Mouse (Mus musculus) left cerebral cortex, adult 9 months (tissue): ENCODE measurements at regions not wholly inside any gene's neighbourhood (a gene's known extent, or its start where the extent isn't known, plus 50 kb on each side); places are given as distances from the start of the nearest gene placed in this dataset.

ENCODE experiments used
- DNase-seq, 2 experiments: peaks; one replicate each; pipeline ENCODE4 v3.0.0; 2022; ENCODE audit warnings: low spot score in 2 of 2

- DNase-seq = no peak
Measured at GRCm38 (mm10) chr17:80891656-80892055, 52.8 kb upstream of the Tmem178 start.

GRCm38 (mm10) chr17:80889095-80889494, 55.3 kb upstream of the Tmem178 start:
- DNase-seq = no peak

- DNase-seq = no peak
Measured at GRCm38 (mm10) chr17:80887749-80888119, 56.7 kb upstream of the Tmem178 start.

- no peak for DNase-seq
Measured at GRCm38 (mm10) chr17:80887021-80887748, 57.2 kb upstream of the Tmem178 start.

- no peak for DNase-seq
Measured at GRCm38 (mm10) chr17:80886211-80886701, 58.2 kb upstream of the Tmem178 start.

- DNase-seq = no peak
Measured at GRCm38 (mm10) chr17:80885706-80886105, 58.7 kb upstream of the Tmem178 start.

- DNase-seq = no peak
Measured at GRCm38 (mm10) chr17:80884886-80885285, 59.5 kb upstream of the Tmem178 start.

GRCm38 (mm10) chr17:80882476-80882875, 62.0 kb upstream of the Tmem178 start:
- DNase-seq = no peak

GRCm38 (mm10) chr17:80880325-80880724, 64.1 kb upstream of the Tmem178 start:
- DNase-seq = no peak

- no peak for DNase-seq
Measured at GRCm38 (mm10) chr17:80875352-80876044, 68.9 kb upstream of the Tmem178 start.

GRCm38 (mm10) chr17:80870965-80871364, 73.5 kb upstream of the Tmem178 start:
- DNase-seq = no peak

GRCm38 (mm10) chr17:80862338-80862737, 82.1 kb upstream of the Tmem178 start:
- DNase-seq = no peak

- DNase-seq = no peak
Measured at GRCm38 (mm10) chr17:80846996-80847810, 97.2 kb upstream of the Tmem178 start.

- peak in 1 of 2 experiments; percentile 62 for DNase-seq
Measured at GRCm38 (mm10) chr17:80845349-80845748, 99.1 kb upstream of the Tmem178 start.

GRCm38 (mm10) chr17:80841903-80842302, 102.5 kb upstream of the Tmem178 start:
- DNase-seq = no peak

- no peak for DNase-seq
Measured at GRCm38 (mm10) chr17:80840896-80841295, 103.5 kb upstream of the Tmem178 start.

- no peak for DNase-seq
Measured at GRCm38 (mm10) chr17:80840452-80840851, 104.0 kb upstream of the Tmem178 start.

GRCm38 (mm10) chr17:80834701-80835100, 106.4 kb upstream of the Map4k3 start:
- DNase-seq = no peak

- DNase-seq = no peak
Measured at GRCm38 (mm10) chr17:80834176-80834517, 105.9 kb upstream of the Map4k3 start.

- no peak for DNase-seq
Measured at GRCm38 (mm10) chr17:80833355-80834175, 105.3 kb upstream of the Map4k3 start.

GRCm38 (mm10) chr17:80831686-80832085, 103.4 kb upstream of the Map4k3 start:
- no peak for DNase-seq

- no peak for DNase-seq
Measured at GRCm38 (mm10) chr17:80827896-80828295, 99.6 kb upstream of the Map4k3 start.
